Mouse (Mus musculus) macrophage (primary cell): ENCODE measurements around the gene Dio1. TPM values are rescaled to one million over a fixed set of nuclear protein-coding genes. Genes with fewer than 3 reads are reported as not detected.

ENCODE experiments used
- H3K27ac ChIP-seq: fragments of 350-480 bp; formaldehyde crosslinking; 2 replicates; pipeline ENCODE4 v1.9.0; 2021
- H3K36me3 ChIP-seq: fragments of 350-480 bp; formaldehyde crosslinking; 2 replicates; pipeline ENCODE4 v1.9.0; 2021; ENCODE audit errors: inconsistent target
- H3K4me3 ChIP-seq: fragments of 350-480 bp; formaldehyde crosslinking; 2 replicates; pipeline ENCODE4 v1.9.0; 2021; ENCODE audit errors: inconsistent target
- H3K79me2 ChIP-seq: fragments of 350-480 bp; formaldehyde crosslinking; 2 replicates; pipeline ENCODE4 v1.9.0; 2021; ENCODE audit errors: inconsistent target
- WGBS: methylation state at CpG from one replicate; pipeline ENCODE4 v1.1.7; 2026; ENCODE audit warnings: inconsistent platforms; ENCODE audit not compliant: missing documents; 5-methylcytosine and 5-hydroxymethylcytosine counted together
- polyA plus RNA-seq: library from polyadenylated mRNA; stranded (reverse); fragments of 250-400 nt; gene quantifications from 3 replicates; pipeline ENCODE4 v1.2.4, GENCODE M21; 2018; ENCODE audit warnings: inconsistent platforms
- total RNA-seq, 78 experiments: library from RNA; depleted of rRNA; stranded (reverse); fragments of 250-400 nt; gene quantifications; 1 replicate in 9 of 78; 2 replicates in 24 of 78; 3 replicates in 43 of 78; 4 replicates in 2 of 78; pipeline ENCODE4 v1.2.4; 2018; ENCODE audit warnings: inconsistent platforms in 56 of 78

Dio1 gene
- not detected for total RNA-seq (2018; cell fraction: chromatin; rRNA removed)
- total RNA-seq (2018; cell fraction: cytosol; rRNA removed) = not detected
- not detected for total RNA-seq (2018; cell fraction: nucleus; rRNA removed)
- not detected in 3 replicates for polyA plus RNA-seq

DNA sequence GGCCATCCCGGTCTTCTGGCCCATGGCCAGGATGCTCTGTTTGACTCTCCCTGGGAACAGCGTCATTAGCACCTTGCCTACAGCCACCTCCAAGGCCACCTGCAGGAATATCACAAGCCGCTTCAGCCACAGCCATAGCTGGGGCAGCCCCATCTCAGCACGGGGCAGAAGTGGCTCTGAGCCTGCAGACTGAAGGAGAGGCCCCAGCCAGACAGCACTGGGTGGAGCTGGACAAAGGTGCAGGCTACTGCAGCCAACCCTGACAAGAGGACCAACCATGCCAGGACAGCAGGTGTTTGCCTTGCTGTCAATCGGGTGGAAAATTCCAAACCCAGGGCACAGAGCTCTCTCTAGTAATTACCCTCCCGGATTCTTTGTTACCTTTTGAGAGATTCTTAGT lies at the start of gene Dio1:
Gene Dio1 (minus strand): TSS at position 204 of the 400 bp plus-strand sequence.
- no peak within 1 kb of the TSS for H3K4me3 ChIP-seq
- no peaks in the 10 kb centered on the region for H3K36me3 ChIP-seq
- 77% methylated on average over 6 of the region's 6 CpGs for WGBS
- H3K79me2 ChIP-seq = no peaks in the 10 kb centered on the region
- H3K27ac ChIP-seq = no peak within 1 kb of the TSS

- Histone ChIP-seq H3K27ac (no peak overlapping the region), H3K79me2 (no peaks in the 10 kb centered on the region), H3K36me3 (peaks cover 39% of the 10 kb centered on the region), H3K4me3 (no peak overlapping the region)
- WGBS = 91% methylated on average over 4 of the region's 4 CpGs
Observed at GRCm38 (mm10) chr4:107354543-107354942, 47.6 kb upstream of the Dio1 start.

DNA sequence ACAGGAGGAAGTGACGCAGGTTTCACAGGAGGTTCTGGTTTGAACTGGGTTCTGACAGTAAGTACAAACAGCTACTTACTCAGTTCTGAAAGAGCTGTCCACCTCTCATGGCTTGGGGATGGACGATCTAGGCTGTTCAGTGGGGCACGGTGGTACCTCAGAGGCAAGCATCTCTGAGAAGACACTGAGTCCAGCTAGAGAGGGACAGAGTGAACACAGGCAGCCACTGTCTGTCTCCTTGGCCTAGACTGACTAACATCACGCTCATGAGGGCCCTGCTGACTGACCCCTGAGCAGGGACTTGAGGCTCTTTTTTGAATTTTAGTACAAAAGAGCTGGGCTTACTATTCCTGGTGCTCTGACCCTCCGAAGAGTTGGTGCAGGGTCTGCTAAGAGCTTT lies 47.2 kb upstream of the Dio1 start:
- Histone ChIP-seq H3K36me3 (peaks cover 39% of the 10 kb centered on the region), H3K4me3 (no peak overlapping the region), H3K79me2 (no peaks in the 10 kb centered on the region), H3K27ac (no peak overlapping the region)
- 95% methylated on average over 5 of the region's 5 CpGs for WGBS

GRCm38 (mm10) chr4:107353612-107354011 lies 46.6 kb upstream of the Dio1 start:
- no peaks in the 10 kb centered on the region for H3K79me2 ChIP-seq
- WGBS = 97% methylated on average over 3 of the region's 3 CpGs
- H3K4me3 ChIP-seq = no peak overlapping the region
- H3K27ac ChIP-seq = no peak overlapping the region
- peaks cover 39% of the 10 kb centered on the region for H3K36me3 ChIP-seq

DNA sequence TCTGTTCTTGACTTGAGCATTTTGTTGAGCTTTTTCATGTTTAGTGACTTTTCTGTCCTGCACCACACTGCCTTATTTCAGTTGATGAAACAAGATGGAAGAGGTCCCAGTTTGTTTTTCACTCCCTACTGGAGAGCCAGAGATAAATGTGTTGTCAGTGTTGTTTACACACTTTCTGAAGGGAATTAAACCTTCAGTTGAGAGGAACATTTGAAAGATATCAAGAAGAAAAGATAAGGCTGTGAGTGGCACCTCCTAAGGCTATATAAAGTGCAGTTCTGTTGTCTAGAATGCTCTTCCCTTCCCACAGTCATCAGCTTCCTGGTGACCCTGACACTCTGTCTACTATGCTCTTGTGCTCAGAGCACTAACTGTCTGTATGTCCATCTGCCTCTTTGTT lies 44.4 kb upstream of the Dio1 start:
- H3K36me3 ChIP-seq = peaks cover 45% of the 10 kb centered on the region
- no peak overlapping the region for H3K27ac ChIP-seq

DNA sequence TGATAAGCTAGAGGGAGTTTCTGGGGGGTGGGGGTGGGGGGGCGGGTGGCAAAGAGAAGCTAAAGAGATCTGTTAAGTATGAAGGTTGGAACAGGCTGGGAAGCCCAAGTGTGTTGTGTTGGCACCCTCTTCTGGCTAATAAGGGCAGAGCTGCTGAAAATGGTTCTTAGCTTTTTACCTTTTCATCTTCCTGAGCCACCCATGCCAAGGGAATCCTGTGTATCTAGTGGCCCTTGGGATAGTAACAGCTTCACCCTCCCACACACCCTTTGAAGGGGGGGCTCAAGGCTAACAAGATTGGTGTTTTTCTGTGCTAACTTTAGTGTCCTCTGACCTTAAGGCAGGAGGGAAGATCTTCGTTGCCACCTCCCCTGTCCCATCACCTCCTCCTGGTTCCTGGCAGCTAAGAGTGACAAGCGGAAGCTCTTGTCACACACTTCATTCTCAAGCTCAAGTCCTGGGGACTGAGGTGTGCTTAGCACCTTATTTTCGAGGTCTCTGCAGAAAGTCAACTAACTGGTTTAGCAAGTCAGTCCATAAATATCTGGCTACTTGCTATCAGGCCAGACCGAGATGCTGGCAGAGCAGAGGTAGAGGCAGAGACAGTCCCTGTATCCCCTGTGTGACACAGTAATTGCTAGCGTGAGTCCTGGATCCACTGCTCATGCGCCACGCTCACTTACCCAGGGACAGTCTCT lies 42.5 kb upstream of the Dio1 start:
- H3K27ac ChIP-seq = no peak overlapping the region
- WGBS = 84% methylated on average over 8 of the region's 8 CpGs
- H3K79me2 ChIP-seq = no peaks in the 10 kb centered on the region
- no peak overlapping the region for H3K4me3 ChIP-seq
- peaks cover 61% of the 10 kb centered on the region for H3K36me3 ChIP-seq

More for the DNA sequence above, 44.4 kb upstream of the Dio1 start:
- H3K4me3 ChIP-seq = no peak overlapping the region
- H3K79me2 ChIP-seq = no peaks in the 10 kb centered on the region

DNA sequence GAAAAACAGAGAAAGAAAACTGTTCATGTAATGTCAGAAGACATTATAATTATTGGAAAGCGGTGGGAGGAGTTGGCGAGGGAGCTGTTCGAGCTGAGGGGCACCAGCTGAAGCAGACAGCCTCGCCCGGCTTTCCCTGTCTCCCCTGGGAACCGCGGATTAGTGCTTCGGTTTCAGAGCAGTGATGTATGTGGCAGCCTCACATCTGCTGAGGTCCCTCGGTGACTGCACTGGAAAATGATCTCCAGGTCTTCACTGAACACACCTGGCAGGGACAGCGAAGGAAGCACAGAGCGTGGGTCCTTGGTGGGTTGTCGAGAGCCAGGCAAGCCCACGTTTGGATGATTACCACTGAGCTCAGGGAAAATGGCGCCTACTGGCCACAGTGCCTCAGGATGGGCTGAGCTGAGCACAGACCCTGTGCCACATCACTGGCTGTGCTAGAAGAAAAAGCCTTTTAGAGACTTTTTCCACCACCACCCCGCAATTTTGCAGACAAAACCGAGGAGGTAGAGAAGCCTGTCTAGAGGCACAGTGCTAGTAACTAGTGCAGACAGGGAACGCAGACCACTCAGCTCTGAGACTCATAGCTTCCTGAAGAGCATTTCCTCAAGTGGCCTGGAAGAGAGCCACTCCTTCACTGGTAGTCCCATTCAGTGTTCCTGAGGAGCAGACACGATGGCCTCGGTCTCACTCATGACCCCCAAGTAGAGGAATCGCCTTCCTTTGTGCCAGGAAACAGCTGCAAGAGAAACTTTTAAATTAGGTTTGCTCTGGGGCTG lies 41.8 kb upstream of the Dio1 start:
- Histone ChIP-seq H3K4me3 (no peak overlapping the region), H3K27ac (no peak overlapping the region), H3K79me2 (no peaks in the 10 kb centered on the region), H3K36me3 (peaks cover 60% of the 10 kb centered on the region)
- 88% methylated on average over 20 of the region's 20 CpGs for WGBS

- Histone ChIP-seq H3K79me2 (no peaks in the 10 kb centered on the region), H3K36me3 (peaks cover 46% of the 10 kb centered on the region), H3K4me3 (no peak overlapping the region), H3K27ac (no peak overlapping the region)
- WGBS = 89% methylated on average over 6 of the region's 6 CpGs
Observed at GRCm38 (mm10) chr4:107347221-107347620, 40.3 kb upstream of the Dio1 start.

DNA sequence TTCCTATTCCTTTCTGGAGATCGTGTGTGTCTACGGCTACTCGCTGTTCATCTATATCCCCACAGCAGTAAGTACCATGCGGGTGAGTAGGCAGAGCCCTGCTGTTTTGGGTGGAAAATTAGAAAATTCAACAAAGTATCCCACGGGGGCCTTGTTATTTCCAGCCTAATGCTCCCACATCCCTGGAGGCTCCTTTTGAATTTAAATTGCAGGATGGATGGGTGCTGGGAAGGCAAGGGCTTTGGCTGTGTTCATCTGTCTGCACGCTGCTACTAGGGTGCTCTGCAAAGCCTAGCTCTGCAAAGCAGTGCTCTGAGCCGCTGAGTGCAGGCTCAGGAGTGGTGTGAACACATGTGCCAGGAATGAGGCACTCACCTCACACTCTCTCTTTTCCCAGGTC lies 37.6 kb upstream of the Dio1 start:
- H3K36me3 ChIP-seq = peaks cover 29% of the 10 kb centered on the region
- H3K27ac ChIP-seq = no peak overlapping the region
- 96% methylated on average over 7 of the region's 7 CpGs for WGBS
- H3K4me3 ChIP-seq = no peak overlapping the region
- no peaks in the 10 kb centered on the region for H3K79me2 ChIP-seq

GRCm38 (mm10) chr4:107341354-107341753 lies 34.4 kb upstream of the Dio1 start:
- no peak overlapping the region for H3K27ac ChIP-seq
- no peak overlapping the region for H3K4me3 ChIP-seq
- WGBS = 100% methylated on average over 5 of the region's 5 CpGs
- peaks cover 23% of the 10 kb centered on the region for H3K36me3 ChIP-seq
- H3K79me2 ChIP-seq = no peaks in the 10 kb centered on the region

DNA sequence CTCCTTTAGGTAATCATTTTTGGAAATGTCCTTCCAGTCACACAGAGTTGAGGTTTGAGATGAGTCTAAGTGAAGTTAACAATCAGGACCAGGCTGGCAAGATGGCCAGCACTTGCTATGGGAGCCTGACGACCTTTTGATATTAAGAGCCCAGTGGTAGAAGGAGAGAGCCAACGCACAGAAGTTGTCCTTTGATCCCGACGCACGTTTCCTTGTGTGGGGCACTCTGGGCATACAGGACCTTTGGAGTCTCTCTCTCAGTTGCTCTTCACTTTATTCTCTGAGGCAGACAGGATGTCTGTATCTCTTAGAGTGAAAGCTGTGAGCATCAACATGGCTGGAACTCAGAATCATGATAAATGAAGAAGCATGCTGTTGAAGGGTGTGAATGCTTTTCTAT lies 30.5 kb upstream of the Dio1 start:
- Histone ChIP-seq H3K4me3 (no peak overlapping the region), H3K36me3 (peaks cover 4% of the 10 kb centered on the region), H3K27ac (no peak overlapping the region), H3K79me2 (no peaks in the 10 kb centered on the region)
- WGBS = 83% methylated on average over 5 of the region's 5 CpGs

DNA sequence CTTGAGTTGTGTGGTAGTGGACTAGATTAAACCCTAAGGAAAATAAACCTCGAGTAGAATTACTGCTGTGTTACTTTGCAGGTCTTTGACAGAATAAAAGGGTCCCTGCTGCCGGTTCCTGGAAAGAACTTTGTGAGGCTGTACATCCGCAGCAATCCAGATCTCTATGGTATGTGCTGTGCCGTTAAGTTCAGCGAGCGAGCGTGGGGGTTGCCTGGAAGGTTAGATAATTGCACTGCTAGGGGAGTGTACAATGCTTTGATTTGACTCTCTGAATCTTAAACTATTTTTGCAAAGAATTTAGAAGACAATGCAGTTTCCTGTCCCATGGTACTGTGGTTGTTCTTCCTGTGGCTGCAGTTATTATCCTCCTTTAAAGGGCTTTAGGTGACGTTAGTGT lies 29.4 kb upstream of the Dio1 start:
- Histone ChIP-seq H3K4me3 (no peak overlapping the region), H3K79me2 (no peaks in the 10 kb centered on the region), H3K36me3 (no peaks in the 10 kb centered on the region; the same call in 1 of the 2 replicates), H3K27ac (no peak overlapping the region)
- 93% methylated on average over 8 of the region's 8 CpGs for WGBS

DNA sequence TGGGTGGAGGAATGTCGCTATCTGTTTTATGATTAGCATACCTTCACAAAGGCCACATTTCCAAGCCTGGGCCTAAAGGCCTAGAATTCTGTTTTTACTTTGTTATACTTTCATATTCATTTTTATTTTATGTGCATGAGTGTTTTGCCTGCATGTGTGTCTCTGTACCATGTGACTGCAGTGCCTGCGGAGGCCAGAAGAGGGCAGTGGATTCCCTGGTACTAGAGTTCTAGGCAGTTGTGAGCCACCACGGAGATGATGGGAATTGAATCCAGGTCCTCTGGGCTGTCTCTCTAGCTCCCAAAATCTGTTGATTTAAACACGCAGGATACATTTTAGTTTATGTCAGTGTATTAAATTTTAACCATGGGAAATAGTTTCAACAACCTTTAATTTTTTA lies 26.5 kb upstream of the Dio1 start:
- 96% methylated on average over 4 of the region's 4 CpGs for WGBS

DNA sequence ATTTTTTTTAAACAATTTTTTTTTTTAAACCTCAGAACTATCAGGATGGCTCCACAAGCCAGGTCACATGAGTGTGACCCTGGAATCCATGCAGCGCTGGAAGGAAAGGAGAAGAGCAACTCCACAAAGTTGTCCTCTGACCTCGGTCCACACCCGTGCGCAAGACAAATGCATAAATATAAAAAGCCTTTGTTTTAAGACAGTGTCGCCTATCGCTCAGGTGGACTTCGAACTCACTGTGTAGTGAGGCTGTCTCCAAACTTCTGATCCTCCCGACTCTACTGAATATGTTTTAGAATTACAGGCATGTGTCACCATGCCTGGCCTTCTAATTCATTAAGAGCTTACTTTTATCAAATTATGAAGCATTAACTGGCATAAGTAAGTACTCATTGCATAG lies 21.6 kb upstream of the Dio1 start:
- H3K79me2 ChIP-seq = no peaks in the 10 kb centered on the region
- 100% methylated on average over 7 of the region's 8 CpGs for WGBS
- peaks cover 26% of the 10 kb centered on the region; the same call in 1 of the 2 replicates for H3K36me3 ChIP-seq
- no peak overlapping the region for H3K4me3 ChIP-seq
- H3K27ac ChIP-seq = no peak overlapping the region

More for the DNA sequence above, 26.5 kb upstream of the Dio1 start:
- H3K27ac ChIP-seq = no peak overlapping the region
- no peak overlapping the region for H3K4me3 ChIP-seq
- peaks cover 8% of the 10 kb centered on the region; the same call in 1 of the 2 replicates for H3K36me3 ChIP-seq
- no peaks in the 10 kb centered on the region for H3K79me2 ChIP-seq

- no peak overlapping the region for H3K27ac ChIP-seq
- WGBS = 86% methylated on average over 2 of the region's 2 CpGs
- no peak overlapping the region for H3K4me3 ChIP-seq
- no peaks in the 10 kb centered on the region for H3K79me2 ChIP-seq
- peaks cover 63% of the 10 kb centered on the region for H3K36me3 ChIP-seq
Observed at GRCm38 (mm10) chr4:107323113-107323512, 16.1 kb upstream of the Dio1 start.
